Mouse (Mus musculus): ENCODE data around the gene Olfr805. TPM values are rescaled to one million over a fixed set of nuclear protein-coding genes. Genes with fewer than 3 reads are reported as not detected.

Olfr805 gene
- polyA plus RNA-seq (2015; fragmentation: Illumina TruSeq; extraction: RNeasy Lipid Tissue Mini Kit (QIAGEN cat#74804); ENCODE audit: low read depth, low replicate concordance): not detected

GRCm38 (mm10) chr10:129729275-129729674, at the start of gene Olfr805:
Olfr805 (minus strand) TSS chr10:129729375.

GRCm38 (mm10) chr10:129774338-129774737, 45.2 kb upstream of the Olfr805 start, which contains the start of gene Olfr809:
Olfr809 (plus strand) TSS chr10:129774638.

GRCm38 (mm10) chr10:129765182-129765581, 36.0 kb upstream of the Olfr805 start, which contains the start of gene Olfr808:
Olfr808 (plus strand) TSS chr10:129765482.

GRCm38 (mm10) chr10:129757693-129758092, 28.5 kb upstream of the Olfr805 start, which contains the start of gene Olfr807:
Olfr807 (minus strand) TSS chr10:129757793.

GRCm38 (mm10) chr10:129741821-129742220, 12.6 kb upstream of the Olfr805 start, which contains the start of gene Olfr806:
Olfr806 (minus strand) TSS chr10:129741921.

GRCm38 (mm10) chr10:129702910-129703309, 26.3 kb downstream of the Olfr805 start, which contains the start of gene Olfr804:
Olfr804 (plus strand) TSS chr10:129703210.

GRCm38 (mm10) chr10:129694186-129694585, 35.0 kb downstream of the Olfr805 start, which contains the start of gene Olfr803:
Olfr803 (minus strand) TSS chr10:129694286.

GRCm38 (mm10) chr10:129688069-129688468, 41.1 kb downstream of the Olfr805 start, which contains the start of gene Olfr802:
Olfr802 (minus strand) TSS chr10:129688169.

GRCm38 (mm10) chr10:129673765-129674164, 55.4 kb downstream of the Olfr805 start, which contains the start of gene Olfr801:
Olfr801 (minus strand) TSS chr10:129673865.

Other genes with a start within 250 kb of the Olfr805 start
- gene Olfr789, start 244.6 kb downstream of the Olfr805 start, polyA plus RNA-seq (2015; fragmentation: Illumina TruSeq; extraction: RNeasy Lipid Tissue Mini Kit (QIAGEN cat#74804); ENCODE audit: low read depth, low replicate concordance): not detected
- gene Olfr790, start 230.9 kb downstream of the Olfr805 start, polyA plus RNA-seq (2015; fragmentation: Illumina TruSeq; extraction: RNeasy Lipid Tissue Mini Kit (QIAGEN cat#74804); ENCODE audit: low read depth, low replicate concordance): not detected
- gene Olfr791, start 207.6 kb downstream of the Olfr805 start, polyA plus RNA-seq (2015; fragmentation: Illumina TruSeq; extraction: RNeasy Lipid Tissue Mini Kit (QIAGEN cat#74804); ENCODE audit: low read depth, low replicate concordance): not detected
- not detected for gene Olfr792, start 190.2 kb downstream of the Olfr805 start, polyA plus RNA-seq (2015; fragmentation: Illumina TruSeq; extraction: RNeasy Lipid Tissue Mini Kit (QIAGEN cat#74804); ENCODE audit: low read depth, low replicate concordance)
- not detected for gene Olfr794, start 161.7 kb downstream of the Olfr805 start, polyA plus RNA-seq (2015; fragmentation: Illumina TruSeq; extraction: RNeasy Lipid Tissue Mini Kit (QIAGEN cat#74804); ENCODE audit: low read depth, low replicate concordance)
- gene Olfr796, start 116.8 kb downstream of the Olfr805 start, polyA plus RNA-seq (2015; fragmentation: Illumina TruSeq; extraction: RNeasy Lipid Tissue Mini Kit (QIAGEN cat#74804); ENCODE audit: low read depth, low replicate concordance): not detected
- gene Olfr798, start 101.4 kb downstream of the Olfr805 start, polyA plus RNA-seq (2015; fragmentation: Illumina TruSeq; extraction: RNeasy Lipid Tissue Mini Kit (QIAGEN cat#74804); ENCODE audit: low read depth, low replicate concordance): not detected
- gene Olfr799, start 91.9 kb downstream of the Olfr805 start, polyA plus RNA-seq (2015; fragmentation: Illumina TruSeq; extraction: RNeasy Lipid Tissue Mini Kit (QIAGEN cat#74804); ENCODE audit: low read depth, low replicate concordance): not detected
- gene Olfr800, start 71.7 kb downstream of the Olfr805 start, polyA plus RNA-seq (2015; fragmentation: Illumina TruSeq; extraction: RNeasy Lipid Tissue Mini Kit (QIAGEN cat#74804); ENCODE audit: low read depth, low replicate concordance): not detected
- gene Olfr801, start 55.5 kb downstream of the Olfr805 start, polyA plus RNA-seq (2015; fragmentation: Illumina TruSeq; extraction: RNeasy Lipid Tissue Mini Kit (QIAGEN cat#74804); ENCODE audit: low read depth, low replicate concordance): not detected
- not detected for gene Olfr802, start 41.2 kb downstream of the Olfr805 start, polyA plus RNA-seq (2015; fragmentation: Illumina TruSeq; extraction: RNeasy Lipid Tissue Mini Kit (QIAGEN cat#74804); ENCODE audit: low read depth, low replicate concordance)
- gene Olfr803, start 35.1 kb downstream of the Olfr805 start, polyA plus RNA-seq (2015; fragmentation: Illumina TruSeq; extraction: RNeasy Lipid Tissue Mini Kit (QIAGEN cat#74804); ENCODE audit: low read depth, low replicate concordance): not detected
- gene Olfr804, start 26.2 kb downstream of the Olfr805 start, polyA plus RNA-seq (2015; fragmentation: Illumina TruSeq; extraction: RNeasy Lipid Tissue Mini Kit (QIAGEN cat#74804); ENCODE audit: low read depth, low replicate concordance): not detected
- not detected for gene Olfr806, start 12.5 kb upstream of the Olfr805 start, polyA plus RNA-seq (2015; fragmentation: Illumina TruSeq; extraction: RNeasy Lipid Tissue Mini Kit (QIAGEN cat#74804); ENCODE audit: low read depth, low replicate concordance)
- gene Olfr807, start 28.4 kb upstream of the Olfr805 start, polyA plus RNA-seq (2015; fragmentation: Illumina TruSeq; extraction: RNeasy Lipid Tissue Mini Kit (QIAGEN cat#74804); ENCODE audit: low read depth, low replicate concordance): not detected
- gene Olfr808, start 36.1 kb upstream of the Olfr805 start, polyA plus RNA-seq (2015; fragmentation: Illumina TruSeq; extraction: RNeasy Lipid Tissue Mini Kit (QIAGEN cat#74804); ENCODE audit: low read depth, low replicate concordance): not detected
- not detected for gene Olfr809, start 45.3 kb upstream of the Olfr805 start, polyA plus RNA-seq (2015; fragmentation: Illumina TruSeq; extraction: RNeasy Lipid Tissue Mini Kit (QIAGEN cat#74804); ENCODE audit: low read depth, low replicate concordance)
- not detected for gene Olfr810, start 65.5 kb upstream of the Olfr805 start, polyA plus RNA-seq (2015; fragmentation: Illumina TruSeq; extraction: RNeasy Lipid Tissue Mini Kit (QIAGEN cat#74804); ENCODE audit: low read depth, low replicate concordance)
- gene Olfr811, start 75.0 kb upstream of the Olfr805 start, polyA plus RNA-seq (2015; fragmentation: Illumina TruSeq; extraction: RNeasy Lipid Tissue Mini Kit (QIAGEN cat#74804); ENCODE audit: low read depth, low replicate concordance): not detected
- gene Olfr812, start 116.7 kb upstream of the Olfr805 start, polyA plus RNA-seq (2015; fragmentation: Illumina TruSeq; extraction: RNeasy Lipid Tissue Mini Kit (QIAGEN cat#74804); ENCODE audit: low read depth, low replicate concordance): not detected
- gene Olfr813, start 126.0 kb upstream of the Olfr805 start, polyA plus RNA-seq (2015; fragmentation: Illumina TruSeq; extraction: RNeasy Lipid Tissue Mini Kit (QIAGEN cat#74804); ENCODE audit: low read depth, low replicate concordance): not detected
- not detected for gene Olfr814, start 150.5 kb upstream of the Olfr805 start, polyA plus RNA-seq (2015; fragmentation: Illumina TruSeq; extraction: RNeasy Lipid Tissue Mini Kit (QIAGEN cat#74804); ENCODE audit: low read depth, low replicate concordance)
- not detected for gene Olfr815, start 176.5 kb upstream of the Olfr805 start, polyA plus RNA-seq (2015; fragmentation: Illumina TruSeq; extraction: RNeasy Lipid Tissue Mini Kit (QIAGEN cat#74804); ENCODE audit: low read depth, low replicate concordance)
- not detected for gene Olfr816, start 186.2 kb upstream of the Olfr805 start, polyA plus RNA-seq (2015; fragmentation: Illumina TruSeq; extraction: RNeasy Lipid Tissue Mini Kit (QIAGEN cat#74804); ENCODE audit: low read depth, low replicate concordance)
- gene Olfr818, start 219.7 kb upstream of the Olfr805 start, polyA plus RNA-seq (2015; fragmentation: Illumina TruSeq; extraction: RNeasy Lipid Tissue Mini Kit (QIAGEN cat#74804); ENCODE audit: low read depth, low replicate concordance): not detected
- gene Olfr819, start 237.9 kb upstream of the Olfr805 start, polyA plus RNA-seq (2015; fragmentation: Illumina TruSeq; extraction: RNeasy Lipid Tissue Mini Kit (QIAGEN cat#74804); ENCODE audit: low read depth, low replicate concordance): not detected
- gene Olfr247, start 246.8 kb upstream of the Olfr805 start, polyA plus RNA-seq (2015; fragmentation: Illumina TruSeq; extraction: RNeasy Lipid Tissue Mini Kit (QIAGEN cat#74804); ENCODE audit: low read depth, low replicate concordance): not detected

All from brain, adult 10 weeks (tissue).